Mouse (Mus musculus): Measurements from ENCODE around the gene Gm136.

Gene Gm136

GRCm38 (mm10) chr4:34708127-34708526 is 47.9 kb downstream of the Gm136 start:
- no peak for DNase-seq (ENCODE audit: low spot score)

- no peak for DNase-seq (ENCODE audit: low spot score)
Observed at GRCm38 (mm10) chr4:34707248-34707647, 48.8 kb downstream of the Gm136 start.

GRCm38 (mm10) chr4:34703029-34703428 is 53.0 kb downstream of the Gm136 start:
- DNase-seq (ENCODE audit: low spot score): no peak

GRCm38 (mm10) chr4:34702231-34702630 is 53.8 kb downstream of the Gm136 start:
- no peak for DNase-seq (ENCODE audit: low spot score)

- DNase-seq (ENCODE audit: low spot score): peak; percentile 84
Observed at GRCm38 (mm10) chr4:34701528-34701927, 54.5 kb downstream of the Gm136 start.

Data from testis, postnatal 10 days (tissue).